Mouse (Mus musculus): ENCODE measurements around the gene 4833420G17Rik. TPM values are rescaled to one million over a fixed set of nuclear protein-coding genes. Genes with fewer than 3 reads are reported as not detected.

4833420G17Rik gene
- polyA plus RNA-seq (2012; fragmentation: generic; extraction: Trizol), result 3.1 TPM
- long read RNA-seq, experiment 1, partial matches to known transcripts, result 2 of 10 reads
- long read RNA-seq, experiment 1, other reads (novel, unspliced or antisense), result 6 of 10 reads
- long read RNA-seq, experiment 2, transcript 4833420G17Rik-201 (13 exons, 2,565 nt), result major isoform, 18 of 60 reads
- long read RNA-seq, experiment 2, partial matches to known transcripts, result 0 of 60 reads
- long read RNA-seq, experiment 2, other reads (novel, unspliced or antisense), result 41 of 60 reads

DNA sequence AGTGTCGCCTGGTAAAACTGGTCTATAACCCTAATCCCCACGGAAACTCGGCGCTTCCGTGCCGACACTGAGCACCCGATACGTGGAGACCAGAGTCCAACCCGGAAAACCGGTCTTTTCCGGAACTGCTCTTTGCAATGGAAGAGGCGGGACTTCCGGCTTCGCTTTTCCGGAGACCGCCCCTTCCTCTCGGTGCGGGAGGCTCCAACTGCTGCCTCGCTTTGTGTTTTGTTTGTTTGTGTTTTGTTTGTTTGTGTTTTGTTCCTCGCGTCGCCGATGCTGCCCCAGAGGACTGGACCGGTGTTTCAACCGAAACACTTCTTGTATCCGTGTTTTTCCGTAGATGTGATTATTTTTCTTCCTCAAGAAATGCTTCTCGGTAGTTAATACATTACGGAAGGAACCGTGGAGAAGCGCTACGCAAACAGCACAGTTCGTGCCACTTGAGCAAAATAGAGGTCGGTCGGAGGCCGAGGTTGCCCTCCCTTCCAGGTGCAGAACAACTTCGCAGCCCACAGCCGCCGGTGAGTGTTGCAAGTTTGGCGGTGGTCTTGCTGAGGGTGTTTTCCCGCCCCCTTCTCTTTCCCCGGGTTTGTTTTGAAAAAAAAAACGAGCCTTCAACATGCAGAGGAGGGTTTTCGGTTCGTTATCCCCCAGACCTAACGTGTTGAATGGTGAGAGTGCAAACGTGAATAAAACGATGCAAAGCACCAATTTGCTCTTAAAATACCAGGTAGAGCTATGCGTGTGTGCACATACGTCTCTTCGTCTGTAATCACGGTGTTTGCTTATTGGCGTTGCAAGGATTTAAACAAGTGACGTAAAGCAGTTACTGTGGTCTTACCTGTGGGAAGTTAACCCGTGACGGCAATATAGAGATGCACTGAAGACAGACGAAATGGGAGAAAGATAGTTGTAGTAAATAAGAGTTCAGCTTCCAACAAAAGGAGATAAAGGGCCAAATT lies at the start of gene 4833420G17Rik:
4833420G17Rik (plus strand) TSS at position 173 of the 965 bp plus-strand sequence.
- peak within 1 kb of the TSS; percentile 86 for H3ac ChIP-seq (ENCODE audit: control insufficient read depth, insufficient read length, low read depth)
- H3K36me3 ChIP-seq (ENCODE audit: control insufficient read depth, insufficient read depth), result peaks cover 10% of the 10 kb centered on the region
- H3K27me3 ChIP-seq (ENCODE audit: control insufficient read depth, insufficient read depth, insufficient read length), result no peaks in the 10 kb centered on the region
- peaks cover 7% of the 10 kb centered on the region for H3K79me3 ChIP-seq (ENCODE audit: low read depth)
- TF ChIP-seq MYOD1 (IDR thresholded peaks at IDR 0.05; ENCODE audit: control insufficient read depth, insufficient read length, low read depth) (no peak), MAX (IDR thresholded peaks at IDR 0.05) (no peak), FOSL1 (IDR thresholded peaks at IDR 0.05; ENCODE audit: insufficient read depth, low read length, poor library complexity, severe bottlenecking) (no peak), MYOG (IDR thresholded peaks at IDR 0.05; ENCODE audit: control insufficient read depth, extremely low read depth, insufficient read length) (no peak), USF1 (IDR thresholded peaks at IDR 0.05; ENCODE audit: low read depth) (no peak), CTCF (IDR thresholded peaks at IDR 0.05; ENCODE audit: control insufficient read depth, insufficient read depth, insufficient read length) (no peak), CEBPB (IDR thresholded peaks at IDR 0.05; ENCODE audit: low read depth) (no peak)
- peaks cover 30% of the 10 kb centered on the region for H3K79me2 ChIP-seq (ENCODE audit: control insufficient read depth, insufficient read depth)
- peak within 1 kb of the TSS; percentile 51 for H3K4me3 ChIP-seq (ENCODE audit: insufficient read depth, poor library complexity, severe bottlenecking)

GRCm38 (mm10) chr13:119413026-119413425 lies 49.5 kb upstream of the 4833420G17Rik start:
- no peaks in the 10 kb centered on the region for H3K79me3 ChIP-seq (ENCODE audit: low read depth)
- H3K27me3 ChIP-seq (ENCODE audit: control insufficient read depth, insufficient read depth, insufficient read length), result no peaks in the 10 kb centered on the region
- no peak overlapping the region for H3ac ChIP-seq (ENCODE audit: control insufficient read depth, insufficient read length, low read depth)
- H3K36me3 ChIP-seq (ENCODE audit: control insufficient read depth, insufficient read depth), result no peaks in the 10 kb centered on the region
- H3K79me2 ChIP-seq (ENCODE audit: control insufficient read depth, insufficient read depth), result peaks cover 2% of the 10 kb centered on the region
- TF ChIP-seq CTCF (IDR thresholded peaks at IDR 0.05; ENCODE audit: control insufficient read depth, insufficient read depth, insufficient read length) (no peak), FOSL1 (IDR thresholded peaks at IDR 0.05; ENCODE audit: insufficient read depth, low read length, poor library complexity, severe bottlenecking) (no peak), MYOD1 (IDR thresholded peaks at IDR 0.05; ENCODE audit: control insufficient read depth, insufficient read length, low read depth) (no peak), MAX (IDR thresholded peaks at IDR 0.05) (no peak), MYOG (IDR thresholded peaks at IDR 0.05; ENCODE audit: control insufficient read depth, extremely low read depth, insufficient read length) (no peak), CEBPB (IDR thresholded peaks at IDR 0.05; ENCODE audit: low read depth) (no peak), USF1 (IDR thresholded peaks at IDR 0.05; ENCODE audit: low read depth) (no peak)
- no peak overlapping the region for H3K4me3 ChIP-seq (ENCODE audit: insufficient read depth, poor library complexity, severe bottlenecking)

GRCm38 (mm10) chr13:119418479-119418878 lies 44.1 kb upstream of the 4833420G17Rik start:
- Histone ChIP-seq H3ac (ENCODE audit: control insufficient read depth, insufficient read length, low read depth) (no peak overlapping the region), H3K79me2 (ENCODE audit: control insufficient read depth, insufficient read depth) (no peaks in the 10 kb centered on the region), H3K27me3 (ENCODE audit: control insufficient read depth, insufficient read depth, insufficient read length) (no peaks in the 10 kb centered on the region), H3K79me3 (ENCODE audit: low read depth) (no peaks in the 10 kb centered on the region), H3K36me3 (ENCODE audit: control insufficient read depth, insufficient read depth) (no peaks in the 10 kb centered on the region), H3K4me3 (ENCODE audit: insufficient read depth, poor library complexity, severe bottlenecking) (no peak overlapping the region)
- TF ChIP-seq MYOG (IDR thresholded peaks at IDR 0.05; ENCODE audit: control insufficient read depth, extremely low read depth, insufficient read length), result no peak
- TF ChIP-seq FOSL1 (IDR thresholded peaks at IDR 0.05; ENCODE audit: insufficient read depth, low read length, poor library complexity, severe bottlenecking), result no peak
- no peak for TF ChIP-seq MAX (IDR thresholded peaks at IDR 0.05)
- no peak for TF ChIP-seq MYOD1 (IDR thresholded peaks at IDR 0.05; ENCODE audit: control insufficient read depth, insufficient read length, low read depth)
- no peak for TF ChIP-seq CEBPB (IDR thresholded peaks at IDR 0.05; ENCODE audit: low read depth)
- TF ChIP-seq USF1 (IDR thresholded peaks at IDR 0.05; ENCODE audit: low read depth), result no peak
- no peak for TF ChIP-seq CTCF (IDR thresholded peaks at IDR 0.05; ENCODE audit: control insufficient read depth, insufficient read depth, insufficient read length)

- H3K36me3 ChIP-seq (ENCODE audit: control insufficient read depth, insufficient read depth), result peaks cover 21% of the 10 kb centered on the region
- peaks cover 48% of the 10 kb centered on the region for H3K79me3 ChIP-seq (ENCODE audit: low read depth)
- peak overlapping the region; percentile 60 for H3K4me3 ChIP-seq (ENCODE audit: insufficient read depth, poor library complexity, severe bottlenecking)
- H3K27me3 ChIP-seq (ENCODE audit: control insufficient read depth, insufficient read depth, insufficient read length), result no peaks in the 10 kb centered on the region
- TF ChIP-seq USF1 (IDR thresholded peaks at IDR 0.05; ENCODE audit: low read depth), result no peak
- TF ChIP-seq CTCF (IDR thresholded peaks at IDR 0.05; ENCODE audit: control insufficient read depth, insufficient read depth, insufficient read length), result no peak
- no peak for TF ChIP-seq CEBPB (IDR thresholded peaks at IDR 0.05; ENCODE audit: low read depth)
- TF ChIP-seq MYOG (IDR thresholded peaks at IDR 0.05; ENCODE audit: control insufficient read depth, extremely low read depth, insufficient read length), result no peak
- TF ChIP-seq MYOD1 (IDR thresholded peaks at IDR 0.05; ENCODE audit: control insufficient read depth, insufficient read length, low read depth), result no peak
- TF ChIP-seq MAX (IDR thresholded peaks at IDR 0.05), result no peak
- no peak for TF ChIP-seq FOSL1 (IDR thresholded peaks at IDR 0.05; ENCODE audit: insufficient read depth, low read length, poor library complexity, severe bottlenecking)
- peak overlapping the region; percentile 64 for H3ac ChIP-seq (ENCODE audit: control insufficient read depth, insufficient read length, low read depth)
- H3K79me2 ChIP-seq (ENCODE audit: control insufficient read depth, insufficient read depth), result peaks cover 60% of the 10 kb centered on the region
These were observed 32.4 kb upstream of the 4833420G17Rik start for GRCm38 (mm10) chr13:119430164-119430563.

GRCm38 (mm10) chr13:119432041-119432440 lies 30.5 kb upstream of the 4833420G17Rik start:
- H3K4me3 ChIP-seq (ENCODE audit: insufficient read depth, poor library complexity, severe bottlenecking), result no peak overlapping the region
- H3K36me3 ChIP-seq (ENCODE audit: control insufficient read depth, insufficient read depth), result peaks cover 27% of the 10 kb centered on the region
- TF ChIP-seq MYOD1 (IDR thresholded peaks at IDR 0.05; ENCODE audit: control insufficient read depth, insufficient read length, low read depth) (no peak), MYOG (IDR thresholded peaks at IDR 0.05; ENCODE audit: control insufficient read depth, extremely low read depth, insufficient read length) (no peak), USF1 (IDR thresholded peaks at IDR 0.05; ENCODE audit: low read depth) (no peak), CEBPB (IDR thresholded peaks at IDR 0.05; ENCODE audit: low read depth) (no peak), MAX (IDR thresholded peaks at IDR 0.05) (no peak), CTCF (IDR thresholded peaks at IDR 0.05; ENCODE audit: control insufficient read depth, insufficient read depth, insufficient read length) (no peak), FOSL1 (IDR thresholded peaks at IDR 0.05; ENCODE audit: insufficient read depth, low read length, poor library complexity, severe bottlenecking) (no peak)
- H3ac ChIP-seq (ENCODE audit: control insufficient read depth, insufficient read length, low read depth), result no peak overlapping the region
- peaks cover 57% of the 10 kb centered on the region for H3K79me3 ChIP-seq (ENCODE audit: low read depth)
- H3K79me2 ChIP-seq (ENCODE audit: control insufficient read depth, insufficient read depth), result peaks cover 72% of the 10 kb centered on the region
- no peaks in the 10 kb centered on the region for H3K27me3 ChIP-seq (ENCODE audit: control insufficient read depth, insufficient read depth, insufficient read length)
